Mouse (Mus musculus) hindbrain, embryonic 15.5 days (tissue): ENCODE measurements around the gene Rad51c. TPM values are rescaled to one million over a fixed set of nuclear protein-coding genes. Genes with fewer than 3 reads are reported as not detected.

Source experiments
- ATAC-seq: fragments of 200-750 bp; cut with Nextera tagmentation; 2 replicates; pipeline ENCODE4 v1.8.0; 2017; ENCODE audit warnings: low read depth, moderate number of reproducible peaks, moderate TSS enrichment; ENCODE audit not compliant: low FRiP score
- H3K27ac ChIP-seq: fragments of 300-500 bp; sonication (generic); replicated peaks from 2 replicates; pipeline ENCODE4 v1.5.1; 2015; ENCODE audit warnings: mild to moderate bottlenecking, inconsistent platforms
- H3K27me3 ChIP-seq: fragments of 300-500 bp; sonication (generic); 2 replicates; pipeline ENCODE4 v1.6.1; 2015; ENCODE audit warnings: control low read depth, inconsistent platforms
- H3K36me3 ChIP-seq: fragments of 300-500 bp; sonication (generic); 2 replicates; pipeline ENCODE4 v1.6.1; 2015; ENCODE audit warnings: control low read depth, inconsistent platforms
- H3K4me1 ChIP-seq: fragments of 300-500 bp; sonication (generic); replicated peaks from 2 replicates; pipeline ENCODE4 v1.6.1; 2015; ENCODE audit warnings: control low read depth, inconsistent platforms
- H3K4me2 ChIP-seq: fragments of 300-500 bp; sonication (generic); 2 replicates; pipeline ENCODE4 v1.6.1; 2015; ENCODE audit warnings: moderate library complexity, mild to moderate bottlenecking, inconsistent platforms
- H3K4me3 ChIP-seq: fragments of 300-500 bp; sonication (generic); 2 replicates; pipeline ENCODE4 v1.5.1; 2015; ENCODE audit warnings: mild to moderate bottlenecking, inconsistent platforms
- H3K9ac ChIP-seq: fragments of 300-500 bp; sonication (generic); 2 replicates; pipeline ENCODE4 v1.6.1; 2015; ENCODE audit warnings: inconsistent platforms
- H3K9me3 ChIP-seq: fragments of 300-500 bp; sonication (generic); 2 replicates; pipeline ENCODE4 v1.6.1; 2016; ENCODE audit warnings: control low read depth, inconsistent platforms
- WGBS: fragments of 180-500 bp; shearing (Covaris S2); methylation state at CpG from one replicate; pipeline ENCODE4 v1.1.7; 2015; 5-methylcytosine and 5-hydroxymethylcytosine counted together
- polyA plus RNA-seq: library from polyadenylated mRNA; unstranded; fragments of >200 nt; fragmentation: Nextera tagmentation; extraction: Ambion mirVana; gene quantifications from 2 replicates; pipeline ENCODE4 v1.2.1, GENCODE M21; 2015

Gene Rad51c
- polyA plus RNA-seq, 1 experiment from 2014 or later = 4.9 TPM

DNA sequence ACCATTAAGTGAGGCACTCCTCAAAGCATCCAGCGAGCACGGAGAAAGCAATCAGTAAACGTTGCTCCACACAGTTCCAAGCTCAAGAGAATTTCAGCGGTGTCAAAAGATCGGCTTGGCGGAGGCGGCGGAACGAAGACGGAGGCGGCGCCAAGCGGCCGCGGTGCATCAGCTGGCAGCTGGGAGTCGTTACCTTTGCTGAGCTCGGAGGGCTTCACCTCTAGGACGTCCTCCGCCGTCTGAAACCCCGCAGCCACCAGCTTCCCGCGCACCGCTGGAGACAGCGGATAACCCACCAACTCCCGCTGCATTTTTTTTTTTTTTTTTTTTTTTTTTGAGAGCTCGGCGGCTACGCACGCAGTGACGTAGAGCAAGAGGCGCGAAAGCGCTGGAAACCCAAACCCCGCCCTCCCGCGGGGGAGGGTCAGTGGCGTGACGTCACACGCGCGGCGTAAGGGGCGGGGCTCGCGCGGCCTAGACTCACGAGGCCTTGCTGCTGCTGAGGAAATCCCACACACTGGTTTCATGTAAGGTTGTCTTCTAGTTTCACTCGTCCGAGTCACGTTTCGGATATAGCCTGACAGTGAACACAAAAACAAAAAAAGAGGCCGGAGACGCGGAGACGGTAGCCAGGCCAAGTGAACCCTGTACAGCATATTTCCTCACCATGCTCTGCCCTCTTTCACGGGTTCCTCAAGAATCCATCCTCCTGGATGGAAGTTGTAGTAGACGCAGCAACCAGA lies 472 bp downstream of the Rad51c start:
- H3K36me3 ChIP-seq = no peaks in the 10 kb centered on the region
- peak overlapping the region; percentile 69 for H3K4me2 ChIP-seq
- H3K4me1 ChIP-seq = peaks cover 13% of the 10 kb centered on the region; the same call in 1 of the 2 replicates
- H3K27me3 ChIP-seq = no peaks in the 10 kb centered on the region
- peak; percentile 93 for ATAC-seq
- H3K27ac ChIP-seq = peak overlapping the region; percentile 97
- no peaks in the 10 kb centered on the region for H3K9me3 ChIP-seq
- H3K9ac ChIP-seq = peak overlapping the region; percentile 70
- 2% methylated on average over 58 of the region's 58 CpGs for WGBS
- H3K4me3 ChIP-seq = peak overlapping the region; percentile 73

- Histone ChIP-seq H3K4me1 (0 out of 2 replicates have a peak, but pooled peaks cover 2% of the 10 kb centered on the region), H3K4me2 (no peak overlapping the region), H3K27ac (no peak overlapping the region), H3K9me3 (no peaks in the 10 kb centered on the region), H3K36me3 (no peaks in the 10 kb centered on the region), H3K9ac (no peak overlapping the region), H3K4me3 (no peak overlapping the region), H3K27me3 (no peaks in the 10 kb centered on the region)
- WGBS = 92% methylated on average over 2 of the region's 2 CpGs
- no peak for ATAC-seq
These were observed 6.4 kb downstream of the Rad51c start for GRCm38 (mm10) chr11:87398402-87398801.

DNA sequence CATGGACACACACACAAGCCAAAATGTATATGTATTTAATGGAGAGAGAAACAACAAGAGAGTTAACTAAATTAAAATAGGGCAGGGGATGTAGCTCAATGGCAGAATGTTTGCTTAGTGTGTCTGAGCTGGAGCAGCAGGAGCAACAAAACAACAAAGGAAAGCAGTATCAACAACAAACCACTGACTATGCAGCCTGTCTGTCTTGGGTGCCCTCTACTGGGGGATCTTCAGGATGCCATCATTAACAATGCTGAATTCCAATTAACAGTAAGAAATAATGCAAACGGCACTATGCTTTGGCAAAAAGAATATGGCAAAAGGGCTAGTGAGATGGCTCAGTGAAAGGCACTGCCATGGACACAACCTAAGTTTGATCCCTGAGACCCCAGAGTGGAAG lies 10.9 kb downstream of the Rad51c start:
- H3K4me2 ChIP-seq = no peak overlapping the region
- no peaks in the 10 kb centered on the region for H3K27me3 ChIP-seq
- no peak overlapping the region for H3K27ac ChIP-seq
- 27% methylated on average over 1 of the region's 1 CpGs for WGBS
- ATAC-seq = no peak
- H3K9me3 ChIP-seq = no peaks in the 10 kb centered on the region
- no peaks in the 10 kb centered on the region for H3K4me1 ChIP-seq
- H3K4me3 ChIP-seq = no peak overlapping the region
- no peak overlapping the region for H3K9ac ChIP-seq
- H3K36me3 ChIP-seq = no peaks in the 10 kb centered on the region

DNA sequence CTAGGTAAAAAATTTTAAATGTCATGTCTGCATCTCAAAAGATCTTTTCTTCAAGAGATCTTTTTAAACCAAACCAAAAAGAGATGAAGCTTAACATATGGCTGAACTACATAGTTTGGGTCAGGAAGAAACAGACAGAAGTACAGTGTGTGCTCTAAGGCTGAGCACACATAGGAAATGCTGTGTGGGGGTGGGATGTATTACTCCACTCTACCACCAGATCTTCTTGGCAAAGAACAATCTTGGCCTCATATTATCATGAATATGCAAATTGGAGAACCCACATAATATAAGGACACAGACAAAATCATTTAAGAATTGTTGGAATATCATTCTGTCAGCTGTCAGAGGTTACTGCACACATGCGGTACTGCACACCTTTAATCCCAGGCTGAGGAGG lies 19.1 kb downstream of the Rad51c start:
- Histone ChIP-seq H3K9ac (no peak overlapping the region), H3K9me3 (no peaks in the 10 kb centered on the region), H3K27ac (no peak overlapping the region), H3K4me3 (no peak overlapping the region), H3K27me3 (no peaks in the 10 kb centered on the region), H3K4me2 (no peak overlapping the region), H3K4me1 (no peaks in the 10 kb centered on the region), H3K36me3 (no peaks in the 10 kb centered on the region)
- 98% methylated on average over 1 of the region's 1 CpGs for WGBS
- no peak for ATAC-seq

DNA sequence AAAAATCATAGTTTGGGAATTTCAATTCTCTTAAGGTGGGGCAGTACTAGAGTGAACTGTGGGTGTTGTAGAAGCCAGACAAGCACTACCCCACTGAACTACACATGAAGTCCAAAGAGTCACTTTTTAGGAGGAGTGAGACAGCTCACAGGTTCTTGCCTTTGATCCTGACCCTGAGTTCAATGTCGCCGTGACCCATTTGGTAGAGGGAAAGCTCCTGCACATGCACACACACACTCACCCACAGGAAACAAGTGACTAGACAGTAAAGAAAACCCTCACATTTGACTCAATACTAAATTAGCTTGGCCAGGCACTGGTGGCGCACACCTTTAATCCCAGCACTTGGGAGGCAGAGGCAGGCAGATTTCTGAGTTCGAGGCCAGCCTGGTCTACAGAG lies 20.2 kb downstream of the Rad51c start:
- Histone ChIP-seq H3K36me3 (no peaks in the 10 kb centered on the region), H3K27ac (no peak overlapping the region), H3K4me1 (no peaks in the 10 kb centered on the region), H3K9ac (no peak overlapping the region), H3K27me3 (no peaks in the 10 kb centered on the region), H3K9me3 (no peaks in the 10 kb centered on the region), H3K4me2 (no peak overlapping the region), H3K4me3 (no peak overlapping the region)
- no peak for ATAC-seq
- WGBS = 97% methylated on average over 4 of the region's 4 CpGs

DNA sequence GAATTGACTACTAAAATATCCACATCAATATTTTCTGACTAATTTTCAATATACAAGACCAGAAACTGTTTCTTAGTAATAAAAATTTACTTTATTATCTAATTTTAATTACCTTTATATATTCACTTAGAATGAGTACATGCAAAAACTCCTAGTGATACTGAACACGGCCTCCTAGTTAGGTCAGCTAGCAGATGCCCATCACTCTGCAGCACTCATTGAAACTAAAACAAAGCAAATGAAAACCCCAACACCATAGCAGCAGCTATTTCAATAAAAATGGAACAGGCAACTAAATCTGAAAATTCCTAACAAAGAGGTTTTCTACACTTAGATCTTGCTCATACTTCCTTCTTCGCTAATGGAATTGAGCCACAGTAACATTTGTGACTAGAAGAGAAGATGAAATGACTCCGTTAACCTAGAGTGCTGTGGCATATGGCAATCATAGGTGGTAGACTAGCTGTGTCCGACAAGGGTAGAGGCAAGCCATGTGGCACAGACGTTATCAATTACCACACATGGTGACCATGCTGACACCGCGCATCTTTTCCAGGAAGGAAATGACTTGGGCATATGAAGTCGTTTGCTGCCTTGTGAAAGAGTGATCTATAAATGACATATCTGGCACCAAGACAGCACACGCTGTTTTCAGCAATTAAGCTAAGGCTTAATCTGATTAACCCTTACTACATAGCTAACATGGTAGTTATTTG lies 36.7 kb downstream of the Rad51c start:
- no peak for ATAC-seq
- Histone ChIP-seq H3K27ac (no peak overlapping the region), H3K9ac (no peak overlapping the region), H3K27me3 (no peaks in the 10 kb centered on the region), H3K9me3 (no peaks in the 10 kb centered on the region), H3K4me2 (no peak overlapping the region), H3K4me3 (no peak overlapping the region), H3K36me3 (no peaks in the 10 kb centered on the region), H3K4me1 (no peaks in the 10 kb centered on the region)
- WGBS = 52% methylated on average over 9 of the region's 9 CpGs

DNA sequence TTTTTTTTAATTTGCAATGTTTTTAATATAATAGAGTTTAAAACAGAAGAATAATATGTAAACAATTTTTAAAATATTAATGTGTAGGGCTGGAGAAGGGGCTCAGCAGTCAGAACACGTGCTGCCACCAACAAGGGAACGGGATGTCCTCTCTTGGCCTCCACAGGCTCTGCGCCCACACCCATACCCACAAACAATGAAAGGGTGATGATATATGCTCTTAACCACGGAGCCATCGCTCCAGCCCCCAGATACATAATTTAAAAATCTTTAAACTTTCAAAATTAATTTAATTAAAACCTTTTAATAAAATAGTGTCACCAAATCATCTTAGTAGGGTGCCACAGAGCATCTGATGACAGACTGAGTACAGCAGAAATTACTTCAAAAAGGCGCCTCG lies 37.7 kb downstream of the Rad51c start:
- Histone ChIP-seq H3K27ac (no peak overlapping the region), H3K4me2 (no peak overlapping the region), H3K9me3 (no peaks in the 10 kb centered on the region), H3K27me3 (no peaks in the 10 kb centered on the region), H3K36me3 (no peaks in the 10 kb centered on the region), H3K4me3 (no peak overlapping the region), H3K9ac (no peak overlapping the region), H3K4me1 (no peaks in the 10 kb centered on the region)
- WGBS = 86% methylated on average over 7 of the region's 7 CpGs
- no peak for ATAC-seq

- H3K4me1 ChIP-seq = no peaks in the 10 kb centered on the region
- no peaks in the 10 kb centered on the region for H3K27me3 ChIP-seq
- no peak overlapping the region for H3K4me3 ChIP-seq
- H3K36me3 ChIP-seq = no peaks in the 10 kb centered on the region
- H3K9me3 ChIP-seq = no peaks in the 10 kb centered on the region
- no peak for ATAC-seq
- H3K4me2 ChIP-seq = no peak overlapping the region
- no peak overlapping the region for H3K27ac ChIP-seq
- no peak overlapping the region for H3K9ac ChIP-seq
- 94% methylated on average over 5 of the region's 5 CpGs for WGBS
These were observed 39.6 kb downstream of the Rad51c start for GRCm38 (mm10) chr11:87365120-87365519.

DNA sequence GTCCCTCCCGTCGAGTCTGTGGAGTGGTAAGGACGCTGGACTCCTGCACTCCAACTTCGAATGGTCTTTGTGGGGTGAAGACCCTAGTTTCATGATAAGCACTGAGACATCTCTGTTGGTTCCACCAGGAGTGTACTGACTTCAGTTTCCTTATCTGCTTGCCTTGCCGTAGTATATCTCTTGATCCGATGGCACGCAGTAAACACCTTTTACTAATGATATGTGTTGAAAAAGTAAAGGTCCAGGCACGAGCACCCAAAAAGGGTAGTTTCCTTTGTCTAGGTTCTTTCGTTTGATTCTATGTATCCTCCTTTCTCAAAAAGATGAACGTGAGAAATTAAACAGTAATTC lies 45.5 kb downstream of the Rad51c start:
- H3K27me3 ChIP-seq = no peaks in the 10 kb centered on the region
- H3K36me3 ChIP-seq = no peaks in the 10 kb centered on the region
- H3K4me1 ChIP-seq = peaks cover 19% of the 10 kb centered on the region
- WGBS = 11% methylated on average over 10 of the region's 10 CpGs
- no peak for ATAC-seq
- H3K27ac ChIP-seq = peak overlapping the region; percentile 91
- no peaks in the 10 kb centered on the region for H3K9me3 ChIP-seq
- H3K4me3 ChIP-seq = peak overlapping the region; percentile 93
- peak overlapping the region; percentile 59 for H3K4me2 ChIP-seq
- peak overlapping the region; percentile 90 for H3K9ac ChIP-seq

GRCm38 (mm10) chr11:87358331-87359261 lies 46.2 kb downstream of the Rad51c start, which contains the start of gene Ppm1e:
Ppm1e (minus strand) TSS chr11:87359023.
- WGBS = under 1% methylated on average over 91 of the region's 104 CpGs
- ATAC-seq = peak; percentile 97

GRCm38 (mm10) chr11:87357317-87358300 lies 47.1 kb downstream of the Rad51c start:
- H3K36me3 ChIP-seq = no peaks in the 10 kb centered on the region
- peak overlapping the region; percentile 90 for H3K9ac ChIP-seq
- H3K9me3 ChIP-seq = no peaks in the 10 kb centered on the region
- H3K4me2 ChIP-seq = peak overlapping the region; percentile 59
- peaks cover 19% of the 10 kb centered on the region for H3K4me1 ChIP-seq
- H3K27me3 ChIP-seq = no peaks in the 10 kb centered on the region
- ATAC-seq = 0 out of 2 replicates have a peak, but pooled peaks have one; percentile 21
- peak overlapping the region; percentile 91 for H3K27ac ChIP-seq
- H3K4me3 ChIP-seq = peak overlapping the region; percentile 93
- 3% methylated on average over 31 of the region's 31 CpGs for WGBS

More at GRCm38 (mm10) chr11:87358331-87359261, 46.2 kb downstream of the Rad51c start, which contains the start of gene Ppm1e:
- no peaks in the 10 kb centered on the region for H3K9me3 ChIP-seq
- H3K4me1 ChIP-seq = peaks cover 19% of the 10 kb centered on the region
- peak within 1 kb of the TSS; percentile 91 for H3K27ac ChIP-seq
- no peaks in the 10 kb centered on the region for H3K36me3 ChIP-seq
- peak within 1 kb of the TSS; percentile 59 for H3K4me2 ChIP-seq
- H3K27me3 ChIP-seq = no peaks in the 10 kb centered on the region
- H3K4me3 ChIP-seq = peak within 1 kb of the TSS; percentile 93
- peak within 1 kb of the TSS; percentile 90 for H3K9ac ChIP-seq
